Mouse (Mus musculus) CH12.LX (cell line): ENCODE measurements around the gene Kcnk6.

ENCODE experiments used
- E2F4 ChIP-seq: IDR thresholded peaks from 2 replicates; pipeline ENCODE4 v1.6.1; 2011; ENCODE audit warnings: low read depth, low read length, improper control_type of control experiment; ENCODE audit not compliant: insufficient replicate concordance
- ELF1 ChIP-seq: IDR thresholded peaks from 2 replicates; pipeline ENCODE4 v1.6.1; 2014; ENCODE audit warnings: low read depth, mild to moderate bottlenecking, inconsistent platforms, low read length, improper control_type of control experiment
- NRF1 ChIP-seq: IDR thresholded peaks from 2 replicates; pipeline ENCODE4 v1.6.1; 2014; ENCODE audit warnings: low read depth, mild to moderate bottlenecking, inconsistent platforms, low read length, improper control_type of control experiment, moderate library complexity
- SIN3A ChIP-seq: IDR thresholded peaks from 2 replicates; pipeline ENCODE4 v1.6.1; 2012; ENCODE audit warnings: low read length, improper control_type of control experiment, inconsistent platforms

- TF ChIP-seq NRF1 = no peak
- TF ChIP-seq E2F4 = no peak
- no peak for TF ChIP-seq SIN3A
- TF ChIP-seq ELF1 = no peak
Measured at GRCm38 (mm10) chr7:29262151-29262550, 29.8 kb upstream of the Kcnk6 start.
